Mouse (Mus musculus) heart, postnatal 25 days (tissue): ENCODE data around the gene Pla2g1b. TPM values are rescaled to one million over a fixed set of nuclear protein-coding genes. Genes with fewer than 3 reads are reported as not detected.
"Not testable (repeated sequence)": the region's sequence is repeated elsewhere in the genome, so short reads cannot be mapped to it uniquely, and the experiment has no call there.

Source experiments
- DNase-seq: peaks from one replicate; pipeline ENCODE4 v3.0.0; 2022; ENCODE audit warnings: low spot score
- intact Hi-C: fragments of 180-260 bp; cut with DNase I; formaldehyde crosslinking; loops from one replicate; pipeline ENCODE4 v1.15.1; 2025
- total RNA-seq, 2 experiments: library from RNA; stranded (reverse); gene quantifications; 2 replicates each; pipeline ENCODE4 v1.2.3; 2021

Pla2g1b gene
- total RNA-seq, 2 experiments from 2014 or later: not detected

- DNase-seq, intact Hi-C loops: not testable (repeated sequence)
Observed at GRCm38 (mm10) chr5:115442663-115443062, 23.4 kb upstream of the Pla2g1b start.

- intact Hi-C loops: no loop called here
- no peak for DNase-seq
Observed at GRCm38 (mm10) chr5:115444130-115444529, 21.9 kb upstream of the Pla2g1b start.

- DNase-seq: no peak
- intact Hi-C loops: no loop called here
Observed at GRCm38 (mm10) chr5:115447108-115447507, 19.0 kb upstream of the Pla2g1b start.

- DNase-seq: no peak
- intact Hi-C loops: no loop called here
Observed at GRCm38 (mm10) chr5:115449247-115449646, 16.8 kb upstream of the Pla2g1b start.

GRCm38 (mm10) chr5:115450410-115451317 is 15.4 kb upstream of the Pla2g1b start:
- DNase-seq: no peak
- intact Hi-C loops: no loop called here

- intact Hi-C loops: no loop called here
- no peak for DNase-seq
Observed at GRCm38 (mm10) chr5:115454422-115455090, 11.5 kb upstream of the Pla2g1b start.

GRCm38 (mm10) chr5:115455838-115456237 is 10.2 kb upstream of the Pla2g1b start:
- DNase-seq: no peak
- intact Hi-C loops: no loop called here

GRCm38 (mm10) chr5:115458918-115459317 is 7.1 kb upstream of the Pla2g1b start:
- no peak for DNase-seq
- intact Hi-C loops: no loop called here

GRCm38 (mm10) chr5:115464408-115465115 is 1.5 kb upstream of the Pla2g1b start:
- DNase-seq: no peak
- intact Hi-C loops: no loop called here

- DNase-seq: no peak
- intact Hi-C loops: no loop called here
Observed at GRCm38 (mm10) chr5:115469791-115470190, 3.7 kb downstream of the Pla2g1b start.

GRCm38 (mm10) chr5:115470766-115471531 is 4.9 kb downstream of the Pla2g1b start:
- no peak for DNase-seq
- intact Hi-C loops: no loop called here

GRCm38 (mm10) chr5:115473191-115473590 is 7.1 kb downstream of the Pla2g1b start:
- intact Hi-C loops: no loop called here
- no peak for DNase-seq

GRCm38 (mm10) chr5:115474174-115474828 is 8.2 kb downstream of the Pla2g1b start:
- intact Hi-C loops: no loop called here
- no peak for DNase-seq

GRCm38 (mm10) chr5:115475337-115476106 is 9.5 kb downstream of the Pla2g1b start:
- DNase-seq: no peak
- intact Hi-C loops: no loop called here

GRCm38 (mm10) chr5:115476107-115476727 is 10.2 kb downstream of the Pla2g1b start:
- DNase-seq: no peak

GRCm38 (mm10) chr5:115479561-115479960 is 13.5 kb downstream of the Pla2g1b start:
- intact Hi-C loops: no loop called here
- no peak for DNase-seq

More at GRCm38 (mm10) chr5:115476107-115476727, 10.2 kb downstream of the Pla2g1b start:
- intact Hi-C loops: no loop called here

GRCm38 (mm10) chr5:115480101-115480500 is 14.0 kb downstream of the Pla2g1b start:
- DNase-seq: no peak
- intact Hi-C loops: no loop called here
